Mouse (Mus musculus) C2C12 (cell line): Measurements from ENCODE around the gene Olfr1359. TPM values are rescaled to one million over a fixed set of nuclear protein-coding genes. Genes with fewer than 3 reads are reported as not detected.

Source experiments
- H3K27me3 ChIP-seq: one replicate; pipeline ENCODE4 v1.6.1; 2011; ENCODE audit not compliant: control insufficient read depth, insufficient read depth, insufficient read length
- H3K36me3 ChIP-seq: one replicate; pipeline ENCODE4 v1.6.1; 2011; ENCODE audit not compliant: control insufficient read depth, insufficient read depth
- H3K4me3 ChIP-seq: one replicate; pipeline ENCODE4 v1.5.1; 2011; ENCODE audit warnings: mild to moderate bottlenecking, control low read depth; ENCODE audit not compliant: poor library complexity, insufficient read depth, severe bottlenecking
- H3K79me2 ChIP-seq: one replicate; pipeline ENCODE4 v1.6.1; 2011; ENCODE audit not compliant: control insufficient read depth, insufficient read depth
- H3K79me3 ChIP-seq: one replicate; pipeline ENCODE4 v1.6.1; 2011; ENCODE audit warnings: low read depth, control low read depth
- H3ac ChIP-seq: one replicate; pipeline ENCODE3; 2011; ENCODE audit warnings: low read depth; ENCODE audit not compliant: control insufficient read depth, insufficient read length
- CEBPB ChIP-seq: IDR thresholded peaks from one replicate; pipeline ENCODE4 v1.6.1; 2011; ENCODE audit warnings: low read depth, mild to moderate bottlenecking, control low read depth, moderate library complexity
- CTCF ChIP-seq: IDR thresholded peaks from one replicate; pipeline ENCODE4 v1.5.1; 2011; ENCODE audit not compliant: control insufficient read depth, insufficient read depth, insufficient read length
- FOSL1 ChIP-seq: IDR thresholded peaks from one replicate; pipeline ENCODE4 v1.8.0; 2011; ENCODE audit warnings: mild to moderate bottlenecking, low read length; ENCODE audit not compliant: poor library complexity, insufficient read depth, severe bottlenecking
- MAX ChIP-seq: IDR thresholded peaks from one replicate; pipeline ENCODE4 v1.6.1; 2011; ENCODE audit warnings: mild to moderate bottlenecking, control low read depth
- MYOD1 ChIP-seq: IDR thresholded peaks from one replicate; pipeline ENCODE4 v1.6.1; 2011; ENCODE audit warnings: low read depth; ENCODE audit not compliant: control insufficient read depth, insufficient read length
- MYOG ChIP-seq: IDR thresholded peaks from one replicate; pipeline ENCODE4 v1.6.1; 2011; ENCODE audit not compliant: control insufficient read depth, insufficient read length; ENCODE audit errors: extremely low read depth
- USF1 ChIP-seq: IDR thresholded peaks from one replicate; pipeline ENCODE4 v1.6.1; 2011; ENCODE audit warnings: low read depth, mild to moderate bottlenecking, control low read depth, moderate library complexity
- long read RNA-seq, 2 experiments: library from polyadenylated mRNA; unstranded; transcript quantifications; one replicate each; pipeline ENCODE4 v2.0.0; 2019 to 2020
- polyA plus RNA-seq: library from polyadenylated mRNA; unstranded; fragments of >200 nt; fragmentation: generic; extraction: Trizol; gene quantifications from one replicate; pipeline ENCODE4 v1.2.1, GENCODE M21; 2012; ENCODE audit warnings: missing spikeins

Olfr1359 gene
- not detected for polyA plus RNA-seq
- long read RNA-seq, experiment 1 = 0 reads
- long read RNA-seq, experiment 2 = 0 reads

GRCm38 (mm10) chr13:21697811-21698210 is at the start of gene Olfr1359:
Olfr1359 (plus strand) TSS chr13:21698111.
- no peak within 1 kb of the TSS for H3K4me3 ChIP-seq
- H3ac ChIP-seq = no peak within 1 kb of the TSS
- TF ChIP-seq CTCF (no peak), USF1 (no peak), MYOD1 (no peak), MYOG (no peak), FOSL1 (no peak), CEBPB (no peak), MAX (no peak)
- H3K79me3 ChIP-seq = no peaks in the 10 kb centered on the region
- H3K27me3 ChIP-seq = no peaks in the 10 kb centered on the region
- no peaks in the 10 kb centered on the region for H3K79me2 ChIP-seq
- H3K36me3 ChIP-seq = no peaks in the 10 kb centered on the region

- TF ChIP-seq MAX (no peak), MYOD1 (no peak), USF1 (no peak), CTCF (no peak), MYOG (no peak), FOSL1 (no peak), CEBPB (no peak)
- Histone ChIP-seq H3K79me2 (no peaks in the 10 kb centered on the region), H3K4me3 (no peak within 1 kb of the TSS), H3K36me3 (no peaks in the 10 kb centered on the region), H3ac (no peak within 1 kb of the TSS), H3K27me3 (no peaks in the 10 kb centered on the region), H3K79me3 (no peaks in the 10 kb centered on the region)
Observed at GRCm38 (mm10) chr13:21663286-21663685, 34.6 kb upstream of the Olfr1359 start, which contains the start of gene Olfr1361. Olfr1361 (minus strand) TSS chr13:21663386.

- H3ac ChIP-seq = no peak within 1 kb of the TSS
- no peaks in the 10 kb centered on the region for H3K79me2 ChIP-seq
- no peaks in the 10 kb centered on the region for H3K36me3 ChIP-seq
- no peak within 1 kb of the TSS for H3K4me3 ChIP-seq
- no peaks in the 10 kb centered on the region for H3K79me3 ChIP-seq
- no peaks in the 10 kb centered on the region for H3K27me3 ChIP-seq
- TF ChIP-seq MAX = no peak
- no peak for TF ChIP-seq CEBPB
- TF ChIP-seq USF1 = no peak
- TF ChIP-seq MYOG = no peak
- no peak for TF ChIP-seq CTCF
Observed at GRCm38 (mm10) chr13:21677305-21677704, 20.6 kb upstream of the Olfr1359 start, which contains the start of gene Olfr1360. Olfr1360 (minus strand) TSS chr13:21677405.

GRCm38 (mm10) chr13:21706669-21707068 is 8.8 kb downstream of the Olfr1359 start:
- Histone ChIP-seq H3K36me3 (no peaks in the 10 kb centered on the region), H3K4me3 (no peak overlapping the region), H3ac (no peak overlapping the region), H3K79me3 (no peaks in the 10 kb centered on the region), H3K79me2 (no peaks in the 10 kb centered on the region), H3K27me3 (no peaks in the 10 kb centered on the region)
- no peak for TF ChIP-seq CEBPB
- TF ChIP-seq MYOG = no peak
- no peak for TF ChIP-seq MAX
- no peak for TF ChIP-seq FOSL1
- TF ChIP-seq MYOD1 = no peak
- TF ChIP-seq USF1 = no peak
- TF ChIP-seq CTCF = no peak

GRCm38 (mm10) chr13:21710031-21710711 is 12.3 kb downstream of the Olfr1359 start:
- Histone ChIP-seq H3K4me3 (peak overlapping the region; percentile 34), H3K36me3 (no peaks in the 10 kb centered on the region), H3ac (peak overlapping the region; percentile 68), H3K79me3 (no peaks in the 10 kb centered on the region), H3K27me3 (no peaks in the 10 kb centered on the region), H3K79me2 (no peaks in the 10 kb centered on the region)
- TF ChIP-seq CTCF = peak; percentile 60
- no peak for TF ChIP-seq MYOG
